Mouse (Mus musculus) MEL (cell line): Measurements from ENCODE around the gene Mob2. TPM values are rescaled to one million over a fixed set of nuclear protein-coding genes. Genes with fewer than 3 reads are reported as not detected.

Experiments
- DNase-seq: peaks from one replicate; pipeline ENCODE4 v3.0.0; 2011; ENCODE audit warnings: low read depth, low spot score
- H3K27ac ChIP-seq: 2 replicates; pipeline ENCODE4 v1.5.1; 2012; ENCODE audit warnings: low read depth, mild to moderate bottlenecking, control low read depth, low read length, moderate library complexity; ENCODE audit not compliant: control insufficient read depth
- H3K27me3 ChIP-seq, 2 experiments: fragments of 150-350 bp in 1 of 2; sonication (generic) in 1 of 2; 2 replicates each; pipeline ENCODE4 v1.6.1; 2012; ENCODE audit warnings: low read length in 2 of 2, mild to moderate bottlenecking in 2 of 2, improper control_type of control experiment in 1 of 2, moderate library complexity in 1 of 2; ENCODE audit not compliant: insufficient read depth in 2 of 2, control insufficient read depth in 1 of 2
- H3K36me3 ChIP-seq, 2 experiments: 2 replicates each; pipeline ENCODE4 v1.6.1; 2012 to 2014; ENCODE audit warnings: low read length in 2 of 2, improper control_type of control experiment in 1 of 2, inconsistent platforms in 1 of 2, mild to moderate bottlenecking in 1 of 2; ENCODE audit not compliant: insufficient read depth in 2 of 2, control insufficient read depth in 1 of 2
- H3K4me1 ChIP-seq, 2 experiments: fragments of 150-350 bp in 1 of 2; sonication (generic) in 1 of 2; 2 replicates each; pipeline ENCODE4 v1.6.1; 2012; ENCODE audit warnings: low read length in 2 of 2, improper control_type of control experiment in 1 of 2, mild to moderate bottlenecking in 1 of 2; ENCODE audit not compliant: insufficient read depth in 2 of 2, control insufficient read depth in 1 of 2
- H3K4me3 ChIP-seq, 2 experiments: fragments of 150-350 bp in 1 of 2; sonication (generic) in 1 of 2; 2 replicates each; pipeline ENCODE4 v1.5.1; 2012; ENCODE audit warnings: low read depth in 2 of 2, low read length in 2 of 2, mild to moderate bottlenecking in 2 of 2, moderate library complexity in 2 of 2, control low read depth in 1 of 2, improper control_type of control experiment in 1 of 2; ENCODE audit not compliant: control insufficient read depth in 1 of 2, insufficient read depth in 1 of 2
- H3K79me2 ChIP-seq: 2 replicates; pipeline ENCODE4 v1.6.1; 2012; ENCODE audit warnings: mild to moderate bottlenecking, low read length, moderate library complexity; ENCODE audit not compliant: control insufficient read depth, poor library complexity, insufficient read depth
- H3K9ac ChIP-seq: 2 replicates; pipeline ENCODE4 v1.6.1; 2012; ENCODE audit warnings: low read depth, mild to moderate bottlenecking, control low read depth, low read length, moderate library complexity; ENCODE audit not compliant: control insufficient read depth, poor library complexity, severe bottlenecking
- H3K9me3 ChIP-seq: fragments of 150-350 bp; sonication (generic); replicated peaks from 2 replicates; pipeline ENCODE4 v1.6.1; 2012; ENCODE audit warnings: mild to moderate bottlenecking, low read length, improper control_type of control experiment, moderate library complexity; ENCODE audit not compliant: insufficient read depth
- BHLHE40 ChIP-seq: IDR thresholded peaks from 2 replicates; pipeline ENCODE4 v1.6.1; 2012; ENCODE audit warnings: low read depth, mild to moderate bottlenecking, inconsistent platforms, low read length, improper control_type of control experiment, borderline replicate concordance
- CHD2 ChIP-seq: IDR thresholded peaks from 2 replicates; pipeline ENCODE4 v1.6.1; 2011; ENCODE audit warnings: low read length, improper control_type of control experiment
- CTCF ChIP-seq, 3 experiments: IDR thresholded peaks in 2 of 3; conservative IDR thresholded peaks in 1 of 3; 2 replicates each; pipeline ENCODE4 v1.5.1; 2011 to 2012; ENCODE audit warnings: low read length in 3 of 3, low read depth in 2 of 3, mild to moderate bottlenecking in 2 of 3, improper control_type of control experiment in 1 of 3, inconsistent platforms in 1 of 3, mixed read lengths in 1 of 3, moderate library complexity in 1 of 3; ENCODE audit not compliant: control insufficient read depth in 1 of 3, insufficient read depth in 1 of 3, poor library complexity in 1 of 3, severe bottlenecking in 1 of 3
- E2F4 ChIP-seq: IDR thresholded peaks from 2 replicates; pipeline ENCODE4 v1.6.1; 2011; ENCODE audit warnings: low read depth, low read length, improper control_type of control experiment, borderline replicate concordance
- ELF1 ChIP-seq: IDR thresholded peaks from 2 replicates; pipeline ENCODE4 v1.6.1; 2014; ENCODE audit warnings: low read depth, mild to moderate bottlenecking, inconsistent platforms, low read length, improper control_type of control experiment, moderate library complexity
- ETS1 ChIP-seq: IDR thresholded peaks from 2 replicates; pipeline ENCODE4 v1.6.1; 2012; ENCODE audit warnings: low read depth, mild to moderate bottlenecking, inconsistent platforms, low read length, improper control_type of control experiment, moderate library complexity
- GABPA ChIP-seq: IDR thresholded peaks from 2 replicates; pipeline ENCODE4 v1.6.1; 2012; ENCODE audit warnings: low read depth, mild to moderate bottlenecking, inconsistent platforms, low read length, improper control_type of control experiment, moderate library complexity
- HCFC1 ChIP-seq: IDR thresholded peaks from 2 replicates; pipeline ENCODE4 v1.6.1; 2012; ENCODE audit warnings: low read depth, mild to moderate bottlenecking, inconsistent platforms, low read length, improper control_type of control experiment, moderate library complexity
- JUND ChIP-seq: IDR thresholded peaks from 2 replicates; pipeline ENCODE4 v1.6.1; 2011; ENCODE audit warnings: low read depth, mild to moderate bottlenecking, improper control_type of control experiment, low read length
- KAT2A ChIP-seq: conservative IDR thresholded peaks from 2 replicates; pipeline ENCODE4 v1.6.1; 2012; ENCODE audit warnings: low read depth, low read length, improper control_type of control experiment, inconsistent platforms
- MAFK ChIP-seq: IDR thresholded peaks from 2 replicates; pipeline ENCODE4 v1.6.1; 2011; ENCODE audit warnings: low read depth, mild to moderate bottlenecking, low read length, improper control_type of control experiment, borderline replicate concordance
- MAX ChIP-seq: IDR thresholded peaks from 2 replicates; pipeline ENCODE4 v1.6.1; 2011; ENCODE audit warnings: low read length, improper control_type of control experiment
- MXI1 ChIP-seq: IDR thresholded peaks from 2 replicates; pipeline ENCODE4 v1.6.1; 2011; ENCODE audit warnings: mild to moderate bottlenecking, low read depth, low read length, improper control_type of control experiment
- MYC ChIP-seq: IDR thresholded peaks from 2 replicates; pipeline ENCODE4 v1.6.1; 2011; ENCODE audit warnings: low read depth, mild to moderate bottlenecking, low read length, improper control_type of control experiment, moderate library complexity
- NELFE ChIP-seq: IDR thresholded peaks from 2 replicates; pipeline ENCODE4 v1.6.1; 2011; ENCODE audit warnings: low read depth, low read length, improper control_type of control experiment
- NRF1 ChIP-seq: IDR thresholded peaks from 2 replicates; pipeline ENCODE4 v1.6.1; 2014; ENCODE audit warnings: low read depth, mild to moderate bottlenecking, inconsistent platforms, low read length, improper control_type of control experiment, moderate library complexity; ENCODE audit not compliant: poor library complexity, insufficient read depth, severe bottlenecking
- POLR2A ChIP-seq, 2 experiments: IDR thresholded peaks; 2 replicates each; pipeline ENCODE4 v1.6.1; 2011 to 2012; ENCODE audit warnings: low read length in 2 of 2, mild to moderate bottlenecking in 2 of 2, control low read depth in 1 of 2, improper control_type of control experiment in 1 of 2, low read depth in 1 of 2, moderate library complexity in 1 of 2; ENCODE audit not compliant: control insufficient read depth in 1 of 2, insufficient read depth in 1 of 2, poor library complexity in 1 of 2
- POLR2AphosphoS2 ChIP-seq: IDR thresholded peaks from 2 replicates; pipeline ENCODE4 v1.6.1; 2011; ENCODE audit warnings: low read length, improper control_type of control experiment
- RCOR1 ChIP-seq: IDR thresholded peaks from 2 replicates; pipeline ENCODE4 v1.6.1; 2012; ENCODE audit warnings: low read depth, mild to moderate bottlenecking, inconsistent platforms, low read length, improper control_type of control experiment
- SIN3A ChIP-seq: IDR thresholded peaks from 2 replicates; pipeline ENCODE4 v1.6.1; 2012; ENCODE audit warnings: low read length, improper control_type of control experiment, inconsistent platforms
- SMC3 ChIP-seq: IDR thresholded peaks from 2 replicates; pipeline ENCODE4 v1.6.1; 2011; ENCODE audit warnings: low read depth, low read length, improper control_type of control experiment
- TBP ChIP-seq: IDR thresholded peaks from 2 replicates; pipeline ENCODE4 v1.8.0; 2011; ENCODE audit warnings: low read depth, low read length, improper control_type of control experiment
- TCF12 ChIP-seq: IDR thresholded peaks from 2 replicates; pipeline ENCODE4 v1.6.1; 2014; ENCODE audit warnings: low read depth, mild to moderate bottlenecking, inconsistent platforms, low read length, improper control_type of control experiment, moderate library complexity
- UBTF ChIP-seq: IDR thresholded peaks from 2 replicates; pipeline ENCODE4 v1.6.1; 2012; ENCODE audit warnings: low read depth, mild to moderate bottlenecking, inconsistent platforms, low read length, improper control_type of control experiment, moderate library complexity, borderline replicate concordance; ENCODE audit not compliant: insufficient read depth
- USF1 ChIP-seq: IDR thresholded peaks from 2 replicates; pipeline ENCODE4 v1.6.1; 2014; ENCODE audit warnings: low read depth, mild to moderate bottlenecking, inconsistent platforms, low read length, improper control_type of control experiment, moderate library complexity
- ZC3H11A ChIP-seq: IDR thresholded peaks from 2 replicates; pipeline ENCODE4 v1.6.1; 2012; ENCODE audit warnings: low read depth, mild to moderate bottlenecking, inconsistent platforms, low read length, improper control_type of control experiment
- ZMIZ1 ChIP-seq: IDR thresholded peaks from 2 replicates; pipeline ENCODE4 v1.6.1; 2012; ENCODE audit warnings: low read depth, mild to moderate bottlenecking, inconsistent platforms, low read length, improper control_type of control experiment, moderate library complexity
- polyA plus RNA-seq, 2 experiments: library from polyadenylated mRNA; stranded (reverse) in 1 of 2; unstranded in 1 of 2; fragments of >175 nt in 1 of 2; fragments of >200 nt in 1 of 2; gene quantifications; 2 replicates each; pipeline versions ENCODE4 v1.2.1 to v1.2.4; 2012; ENCODE audit warnings: low replicate concordance in 2 of 2, low read depth in 1 of 2; ENCODE audit not compliant: insufficient read length in 2 of 2, insufficient read depth in 1 of 2, missing spikeins in 1 of 2
- total RNA-seq: library from RNA; depleted of rRNA; stranded (reverse); fragments of 300-350 nt; gene quantifications from 2 replicates; pipeline ENCODE4 v1.2.3, GENCODE M21; 2012

Mob2 gene
- total and polyA plus RNA-seq, 3 experiments: 33.6 to 45.2 TPM; not detected in 1

GRCm38 (mm10) chr7:142001597-142002340 is 59.1 kb downstream of the Mob2 start:
- H3K4me1 ChIP-seq: no peaks in the 10 kb centered on the region
- no peak overlapping the region for H3K27ac ChIP-seq
- H3K79me2 ChIP-seq: no peaks in the 10 kb centered on the region
- no peak for DNase-seq
- no peaks in the 10 kb centered on the region for H3K36me3 ChIP-seq
- no peak overlapping the region for H3K9ac ChIP-seq
- no peaks in the 10 kb centered on the region for H3K27me3 ChIP-seq
- H3K9me3 ChIP-seq: no peaks in the 10 kb centered on the region
- TF ChIP-seq ETS1 (no peak), KAT2A (no peak), HCFC1 (no peak), SMC3 (no peak), RCOR1 (no peak), MAX (no peak), SIN3A (no peak), JUND (no peak), POLR2AphosphoS2 (no peak), TCF12 (no peak), GABPA (no peak), NRF1 (no peak), ZC3H11A (no peak), MAFK (no peak), MXI1 (no peak), POLR2A (IDR thresholded peaks at IDR 0.05; ENCODE audit: control insufficient read depth in 1 of 2, insufficient read depth in 1 of 2, low read depth in 1 of 2, low read length in 2 of 2, poor library complexity in 1 of 2) (no peak), E2F4 (no peak), CHD2 (no peak)
- no peak overlapping the region for H3K4me3 ChIP-seq

DNA sequence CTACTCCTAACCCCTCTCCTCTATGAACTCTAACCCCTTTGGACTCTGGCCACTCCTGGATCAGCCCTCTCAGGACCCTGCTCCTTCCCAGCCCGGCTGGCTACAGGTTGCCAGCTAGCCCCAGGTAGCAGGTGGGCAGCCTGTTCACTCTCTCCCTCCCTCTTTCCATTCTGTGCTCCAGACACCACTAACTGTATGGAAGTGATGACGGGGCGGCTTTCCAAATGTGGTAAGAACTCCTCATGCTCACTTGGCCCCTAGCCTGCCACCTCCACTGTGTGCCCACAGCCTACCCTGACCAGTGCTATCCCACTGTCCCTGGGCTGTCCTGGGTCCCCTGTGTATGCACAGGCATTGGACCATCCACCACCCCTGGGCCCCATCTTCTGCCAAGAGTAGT is 60.2 kb downstream of the Mob2 start:
- no peaks in the 10 kb centered on the region for H3K27me3 ChIP-seq
- no peak for DNase-seq
- no peaks in the 10 kb centered on the region for H3K4me1 ChIP-seq
- H3K9ac ChIP-seq: no peak overlapping the region
- no peaks in the 10 kb centered on the region for H3K9me3 ChIP-seq
- H3K27ac ChIP-seq: no peak overlapping the region
- H3K4me3 ChIP-seq: no peak overlapping the region
- H3K79me2 ChIP-seq: no peaks in the 10 kb centered on the region
- TF ChIP-seq TCF12 (no peak), UBTF (no peak), BHLHE40 (no peak), ZMIZ1 (no peak), MYC (no peak), SMC3 (no peak), TBP (no peak), CTCF (IDR thresholded peaks at IDR 0.05 in 2 of 3, conservative IDR thresholded peaks at IDR 0.05 in 1 of 3; ENCODE audit: control insufficient read depth in 1 of 3, insufficient read depth in 1 of 3, low read depth in 2 of 3, low read length in 3 of 3, poor library complexity in 1 of 3, severe bottlenecking in 1 of 3) (no peak), NELFE (no peak), SIN3A (no peak), KAT2A (no peak), ELF1 (no peak), MAFK (no peak), USF1 (no peak)
- H3K36me3 ChIP-seq: no peaks in the 10 kb centered on the region
